Mouse (Mus musculus) midbrain, embryonic 10.5 days (tissue): ENCODE data around the gene Gripap1. TPM values are rescaled to one million over a fixed set of nuclear protein-coding genes. Genes with fewer than 3 reads are reported as not detected.

Experiments
- DNase-seq: peaks from one replicate; pipeline ENCODE4 v3.0.0-alpha.2; 2017; ENCODE audit warnings: low spot score
- H3K27ac ChIP-seq: fragments of 300-500 bp; sonication (generic); replicated peaks from 2 replicates; pipeline ENCODE4 v1.5.1; 2016; ENCODE audit warnings: mild to moderate bottlenecking
- H3K27me3 ChIP-seq: fragments of 300-500 bp; sonication (generic); 2 replicates; pipeline ENCODE4 v1.6.1; 2016; ENCODE audit warnings: low read depth, mild to moderate bottlenecking; ENCODE audit not compliant: poor library complexity, severe bottlenecking
- H3K36me3 ChIP-seq: fragments of 300-500 bp; sonication (generic); 2 replicates; pipeline ENCODE4 v1.6.1; 2016; ENCODE audit warnings: mild to moderate bottlenecking, moderate library complexity
- H3K4me1 ChIP-seq: fragments of 300-500 bp; sonication (generic); 2 replicates; pipeline ENCODE4 v1.6.1; 2016
- H3K4me3 ChIP-seq: fragments of 300-500 bp; sonication (generic); 2 replicates; pipeline ENCODE4 v1.5.1; 2016; ENCODE audit warnings: mild to moderate bottlenecking, moderate library complexity
- H3K9me3 ChIP-seq: fragments of 300-500 bp; sonication (generic); replicated peaks from 2 replicates; pipeline ENCODE4 v1.6.1; 2016; ENCODE audit warnings: mild to moderate bottlenecking
- WGBS: fragments of 180-500 bp; shearing (Covaris S2); methylation state at CpG from one replicate; pipeline ENCODE4 v1.1.7; 2016; 5-methylcytosine and 5-hydroxymethylcytosine counted together
- polyA plus RNA-seq: library from polyadenylated mRNA; unstranded; fragments of >200 nt; fragmentation: Nextera tagmentation; extraction: Ambion mirVana; gene quantifications from 2 replicates; pipeline ENCODE4 v1.2.1, GENCODE M21; 2016

Gene Gripap1
- polyA plus RNA-seq, 1 experiment from 2014 or later = 47.3 TPM

DNA sequence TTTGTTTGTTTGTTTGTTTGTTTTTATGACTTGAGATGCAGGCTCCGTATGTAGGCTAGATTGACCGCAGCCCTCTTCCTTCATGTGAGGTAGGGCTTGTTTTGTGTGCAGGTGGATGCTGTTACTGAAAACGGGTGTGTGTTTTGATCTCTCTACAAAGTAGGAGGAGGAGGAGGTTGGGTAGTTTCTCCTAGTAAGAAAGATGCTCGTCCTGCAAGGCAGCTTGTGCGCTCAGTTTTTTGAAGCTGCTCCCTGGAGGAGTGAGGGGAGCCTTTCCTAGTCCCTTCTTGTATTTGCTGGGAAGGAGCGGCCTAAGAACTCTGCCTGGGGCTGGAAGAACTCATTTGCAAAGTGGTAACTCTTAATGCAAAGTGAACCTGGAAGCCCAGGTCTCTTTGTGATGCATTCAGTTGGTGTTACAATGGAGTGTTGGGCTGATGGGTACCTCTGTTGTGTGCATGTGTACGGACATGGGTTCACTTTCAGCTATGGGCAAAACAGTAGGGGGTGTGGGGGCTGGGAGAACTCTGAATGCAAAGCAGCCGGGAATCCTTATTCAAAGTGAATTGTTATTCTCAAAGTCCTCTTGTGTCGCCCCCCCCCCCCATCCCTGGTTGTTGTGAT is 24.8 kb upstream of the Gripap1 start:
- H3K27ac ChIP-seq = peak overlapping the region; percentile 28; the same call in 1 of the 2 replicates
- H3K36me3 ChIP-seq = peaks cover 39% of the 10 kb centered on the region
- peaks cover 22% of the 10 kb centered on the region for H3K9me3 ChIP-seq
- peak overlapping the region; percentile 75 for H3K4me3 ChIP-seq
- DNase-seq = no peak
- H3K4me1 ChIP-seq = peaks cover 28% of the 10 kb centered on the region
- 13% methylated on average over 9 of the region's 9 CpGs for WGBS
- H3K27me3 ChIP-seq = no peaks in the 10 kb centered on the region

DNA sequence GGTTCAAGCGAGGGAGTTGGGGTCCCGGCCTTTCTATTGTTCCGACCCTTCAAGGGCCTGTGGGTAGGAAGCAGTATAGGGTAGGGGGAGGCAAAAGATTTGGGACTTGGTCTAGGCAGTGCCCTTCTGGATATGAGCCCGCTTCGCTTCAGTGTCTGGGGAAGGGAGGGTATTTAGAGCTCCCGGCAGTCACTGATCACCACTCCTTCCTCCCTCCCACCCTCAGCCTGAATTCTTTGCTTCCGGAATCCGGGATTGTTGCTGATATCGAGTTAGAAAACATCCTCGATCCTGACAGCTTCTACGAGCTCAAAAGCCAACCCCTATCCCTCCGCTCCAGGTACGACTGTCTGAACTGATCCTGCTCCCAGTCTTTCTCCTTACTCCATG is 24.3 kb upstream of the Gripap1 start:
- Histone ChIP-seq H3K9me3 (peaks cover 22% of the 10 kb centered on the region), H3K4me3 (peak overlapping the region; percentile 75), H3K27ac (peak overlapping the region; percentile 28; the same call in 1 of the 2 replicates), H3K4me1 (peaks cover 28% of the 10 kb centered on the region), H3K36me3 (peaks cover 44% of the 10 kb centered on the region), H3K27me3 (no peaks in the 10 kb centered on the region)
- WGBS = 28% methylated on average over 11 of the region's 13 CpGs
- no peak for DNase-seq

DNA sequence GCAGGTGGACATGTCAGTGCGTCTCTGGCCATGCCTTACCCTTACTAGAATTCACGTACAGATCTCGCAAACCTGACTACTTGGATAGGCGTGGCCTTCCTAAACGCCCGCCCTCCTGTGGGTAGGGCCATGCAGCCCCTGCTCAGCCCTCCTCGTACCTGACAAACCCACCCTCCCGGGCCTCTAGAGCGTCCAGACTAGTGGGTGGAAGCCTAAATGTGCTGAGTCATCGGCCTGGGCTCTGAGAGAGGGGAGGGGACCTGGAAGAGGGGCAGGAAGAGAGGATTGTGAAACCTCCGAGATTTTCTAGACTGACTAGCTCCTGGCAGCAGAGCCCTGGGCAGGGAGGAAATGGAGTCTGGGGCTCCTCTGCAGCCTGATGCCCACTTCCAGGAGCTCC is 23.8 kb upstream of the Gripap1 start:
- H3K27me3 ChIP-seq = no peaks in the 10 kb centered on the region
- WGBS = 22% methylated on average over 11 of the region's 11 CpGs
- peaks cover 22% of the 10 kb centered on the region for H3K9me3 ChIP-seq
- H3K4me3 ChIP-seq = peak overlapping the region; percentile 75
- peak overlapping the region; percentile 28; the same call in 1 of the 2 replicates for H3K27ac ChIP-seq
- H3K36me3 ChIP-seq = peaks cover 49% of the 10 kb centered on the region
- DNase-seq = peak; percentile 19
- H3K4me1 ChIP-seq = peaks cover 28% of the 10 kb centered on the region

DNA sequence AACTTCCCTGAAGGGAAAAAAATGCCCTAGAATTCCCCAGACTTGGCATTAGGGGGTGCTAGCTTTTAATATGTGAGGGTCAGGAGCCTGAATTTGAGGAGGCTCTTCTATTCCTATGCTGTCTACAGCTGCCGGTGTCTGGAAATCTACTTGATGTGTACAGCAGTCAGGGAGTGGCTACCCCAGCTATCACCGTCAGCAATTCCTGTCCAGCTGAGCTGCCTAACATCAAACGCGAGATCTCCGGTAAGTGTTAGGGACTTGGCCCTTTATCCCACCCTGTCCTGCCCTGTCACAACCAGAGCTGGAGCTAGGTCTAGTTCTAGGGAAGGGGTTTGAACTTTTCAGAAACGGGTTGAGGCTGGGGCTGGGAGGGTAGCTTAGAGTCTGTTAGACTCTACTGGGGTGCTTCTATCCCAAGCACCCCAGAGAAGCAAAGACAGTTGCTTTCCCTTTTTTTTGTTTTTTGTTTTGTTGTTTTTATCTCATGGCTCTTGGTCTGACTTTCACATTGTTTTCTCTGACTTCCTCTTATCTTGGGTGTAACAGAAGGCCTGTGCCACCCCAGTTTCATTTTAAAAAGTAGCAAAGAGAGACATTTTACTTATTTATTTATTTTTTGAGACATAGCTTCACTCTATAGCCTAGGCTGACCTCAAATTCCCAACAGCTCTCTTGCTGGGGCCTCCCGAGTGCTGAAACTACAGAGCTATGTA is 20.1 kb upstream of the Gripap1 start:
- Histone ChIP-seq H3K36me3 (peaks cover 80% of the 10 kb centered on the region), H3K9me3 (peaks cover 15% of the 10 kb centered on the region), H3K4me1 (peaks cover 16% of the 10 kb centered on the region), H3K27ac (no peak overlapping the region), H3K27me3 (no peaks in the 10 kb centered on the region), H3K4me3 (no peak overlapping the region)
- DNase-seq = no peak
- WGBS = 88% methylated on average over 7 of the region's 7 CpGs

DNA sequence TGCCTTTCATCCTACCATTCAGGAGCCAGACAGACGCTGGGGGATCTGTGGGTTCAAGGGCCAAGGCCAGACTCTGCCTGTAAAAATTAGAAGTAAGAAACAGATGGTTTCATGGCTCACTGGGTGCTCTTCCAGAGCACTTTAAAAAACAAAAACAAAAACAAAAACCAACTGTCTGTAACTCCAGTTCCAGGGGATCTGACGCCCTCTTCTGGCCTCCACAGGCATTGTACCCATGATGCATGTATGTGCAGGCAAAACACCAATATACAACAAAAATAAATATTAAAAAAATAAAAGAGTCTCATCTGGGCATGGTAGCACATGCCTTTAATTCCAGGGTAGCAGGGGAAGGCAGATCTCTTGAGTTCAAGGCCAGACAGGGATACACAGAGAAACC is 16.8 kb upstream of the Gripap1 start:
- whole genome bisulfite sequencing = 55% methylated on average over 2 of the region's 2 CpGs
- no peak overlapping the region for H3K4me3 ChIP-seq
- peaks cover 6% of the 10 kb centered on the region; the same call in 1 of the 2 replicates for H3K9me3 ChIP-seq
- no peak for DNase-seq
- H3K27me3 ChIP-seq = no peaks in the 10 kb centered on the region
- H3K4me1 ChIP-seq = no peaks in the 10 kb centered on the region
- no peak overlapping the region for H3K27ac ChIP-seq
- peaks cover 63% of the 10 kb centered on the region for H3K36me3 ChIP-seq

DNA sequence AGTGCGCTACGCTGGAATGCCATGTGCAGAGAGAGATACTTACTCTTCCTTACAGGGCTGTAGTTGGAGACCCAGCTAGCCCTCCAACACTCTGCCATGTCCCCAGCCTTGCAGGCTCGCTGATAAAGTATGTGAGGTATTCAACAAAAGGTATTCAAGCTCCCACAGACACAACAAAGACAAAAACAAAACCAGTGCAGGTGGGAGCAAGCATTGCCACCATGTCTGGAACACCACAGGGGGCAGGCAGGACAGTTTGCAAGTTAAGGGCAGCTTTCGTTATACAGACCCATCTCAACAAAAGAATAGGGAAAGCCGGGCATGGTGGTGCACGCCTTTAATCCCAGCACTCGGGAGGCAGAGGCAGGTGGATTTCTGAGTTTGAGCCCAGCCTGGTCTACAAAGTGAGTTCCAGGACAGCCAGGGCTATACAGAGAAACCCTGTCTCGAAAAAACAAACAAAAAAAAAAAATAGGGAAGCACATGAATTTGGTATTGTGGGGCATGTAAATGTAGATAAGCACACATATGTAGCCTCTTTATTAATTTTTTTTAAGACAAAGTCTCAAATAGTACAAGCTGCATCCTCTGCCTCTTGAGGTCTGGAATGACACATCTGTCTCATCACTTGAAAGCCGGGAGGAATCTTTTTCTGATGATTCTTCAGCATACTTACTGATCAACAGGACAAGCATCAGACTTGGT is 13.9 kb upstream of the Gripap1 start:
- H3K4me1 ChIP-seq = no peaks in the 10 kb centered on the region
- DNase-seq = no peak
- H3K27ac ChIP-seq = no peak overlapping the region
- no peaks in the 10 kb centered on the region for H3K27me3 ChIP-seq
- 80% methylated on average over 9 of the region's 9 CpGs for WGBS
- peaks cover 6% of the 10 kb centered on the region; the same call in 1 of the 2 replicates for H3K9me3 ChIP-seq
- peaks cover 34% of the 10 kb centered on the region for H3K36me3 ChIP-seq
- no peak overlapping the region for H3K4me3 ChIP-seq

DNA sequence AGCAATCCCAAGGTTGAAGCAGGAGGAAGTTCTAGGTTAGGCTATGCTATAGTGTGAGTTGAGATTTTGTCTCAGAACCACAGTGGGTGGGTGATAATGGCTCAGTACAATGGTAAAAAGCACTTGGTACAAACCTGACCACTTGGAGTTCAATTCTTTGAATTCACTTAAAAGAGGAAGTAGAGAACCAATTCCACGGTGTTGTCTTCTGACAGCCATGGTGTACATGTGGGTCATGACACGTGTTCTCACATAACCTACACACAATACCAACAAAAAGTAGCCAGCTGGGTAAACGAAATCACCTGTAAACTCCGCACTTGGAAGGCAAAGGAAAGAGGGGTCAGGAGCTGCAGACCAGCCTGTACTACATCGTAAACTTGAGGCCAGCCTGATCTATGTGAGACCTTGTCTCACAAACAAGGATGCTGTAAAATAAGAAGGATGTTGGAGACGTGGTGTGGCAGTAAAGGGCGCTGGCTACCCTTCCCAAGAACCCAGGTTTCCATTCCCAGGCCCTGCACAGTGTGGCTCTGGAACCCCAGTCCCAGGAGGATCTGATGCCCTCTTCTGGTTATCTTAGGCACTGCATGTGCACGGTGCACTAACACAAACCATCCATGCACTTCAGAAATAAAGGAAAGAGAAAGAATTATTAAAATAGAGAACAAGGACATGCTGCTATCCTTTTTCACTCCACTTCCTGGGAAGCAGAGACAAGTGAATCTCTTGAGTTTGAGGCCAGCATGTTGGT is 13.1 kb upstream of the Gripap1 start:
- DNase-seq = peak; percentile 51
- Histone ChIP-seq H3K36me3 (peaks cover 25% of the 10 kb centered on the region), H3K27ac (no peak overlapping the region), H3K9me3 (peaks cover 6% of the 10 kb centered on the region; the same call in 1 of the 2 replicates), H3K4me1 (no peaks in the 10 kb centered on the region), H3K4me3 (no peak overlapping the region), H3K27me3 (no peaks in the 10 kb centered on the region)
- 47% methylated on average over 8 of the region's 8 CpGs for WGBS

DNA sequence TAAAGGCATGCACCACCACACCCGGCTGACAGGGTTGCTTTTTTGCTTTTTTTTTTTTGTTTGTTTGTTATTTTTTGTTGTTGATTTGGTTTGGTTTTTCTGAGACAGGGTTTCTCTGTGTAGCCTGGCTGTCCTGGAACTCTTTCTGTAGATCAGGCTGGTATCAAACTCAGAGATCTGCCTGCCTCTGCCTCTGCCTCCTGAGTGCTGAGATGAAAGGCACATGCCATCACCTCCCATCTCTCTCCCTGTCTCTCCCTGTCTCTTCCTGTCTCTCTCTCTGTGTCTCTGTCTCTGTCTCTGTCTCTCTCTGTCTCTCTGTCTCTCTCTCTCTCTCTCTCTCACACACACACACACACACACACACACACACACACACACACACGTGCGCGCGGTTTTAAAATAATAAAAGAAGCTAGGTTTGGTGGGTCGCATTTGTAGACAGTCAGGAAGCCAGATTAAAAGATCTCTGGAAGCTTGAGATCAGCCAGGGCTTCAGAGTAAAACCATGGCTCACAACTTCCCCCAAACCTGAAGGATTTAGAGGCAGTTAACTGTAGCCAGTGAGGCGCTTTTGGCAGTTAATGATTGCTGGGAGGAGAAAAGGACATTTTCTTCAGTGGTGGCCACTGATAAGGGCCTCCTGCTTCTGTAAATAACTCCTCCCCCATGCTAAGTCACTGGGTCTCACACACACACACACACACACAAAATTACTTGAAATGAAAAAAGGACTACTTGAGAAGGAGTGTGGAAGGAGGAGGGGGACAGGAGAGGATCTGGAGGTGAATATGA is 10.9 kb upstream of the Gripap1 start:
- Histone ChIP-seq H3K4me3 (no peak overlapping the region), H3K27me3 (no peaks in the 10 kb centered on the region), H3K4me1 (no peaks in the 10 kb centered on the region), H3K9me3 (0 out of 2 replicates have a peak, but pooled peaks cover 5% of the 10 kb centered on the region), H3K36me3 (peaks cover 10% of the 10 kb centered on the region), H3K27ac (no peak overlapping the region)
- no peak for DNase-seq
- WGBS = 69% methylated on average over 7 of the region's 7 CpGs

DNA sequence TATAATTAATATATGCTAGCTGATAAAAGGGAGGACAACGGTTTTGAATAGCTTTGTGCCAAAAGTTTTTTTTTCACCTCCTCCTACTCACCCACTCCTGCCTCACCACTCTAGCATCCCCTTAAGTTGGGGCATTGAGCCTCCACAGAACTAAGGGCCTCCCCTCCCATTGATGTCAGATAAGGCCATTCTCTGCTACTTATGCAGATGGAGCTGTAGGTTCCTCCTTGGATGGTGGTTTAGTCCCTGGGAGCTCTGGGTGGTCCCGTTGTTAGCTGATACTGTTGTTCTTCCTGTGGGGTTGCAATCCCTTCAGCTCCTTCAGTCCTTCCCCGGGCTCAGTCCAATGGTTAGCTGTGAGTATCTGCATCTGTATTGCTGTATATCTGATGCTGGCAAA is 10.3 kb upstream of the Gripap1 start:
- DNase-seq = no peak
- WGBS = 21% methylated on average over 3 of the region's 3 CpGs
- 0 out of 2 replicates have a peak, but pooled peaks cover 3% of the 10 kb centered on the region for H3K9me3 ChIP-seq
- H3K4me1 ChIP-seq = no peaks in the 10 kb centered on the region
- no peak overlapping the region for H3K27ac ChIP-seq
- H3K4me3 ChIP-seq = no peak overlapping the region
- no peaks in the 10 kb centered on the region for H3K27me3 ChIP-seq
- peaks cover 4% of the 10 kb centered on the region; the same call in 1 of the 2 replicates for H3K36me3 ChIP-seq

DNA sequence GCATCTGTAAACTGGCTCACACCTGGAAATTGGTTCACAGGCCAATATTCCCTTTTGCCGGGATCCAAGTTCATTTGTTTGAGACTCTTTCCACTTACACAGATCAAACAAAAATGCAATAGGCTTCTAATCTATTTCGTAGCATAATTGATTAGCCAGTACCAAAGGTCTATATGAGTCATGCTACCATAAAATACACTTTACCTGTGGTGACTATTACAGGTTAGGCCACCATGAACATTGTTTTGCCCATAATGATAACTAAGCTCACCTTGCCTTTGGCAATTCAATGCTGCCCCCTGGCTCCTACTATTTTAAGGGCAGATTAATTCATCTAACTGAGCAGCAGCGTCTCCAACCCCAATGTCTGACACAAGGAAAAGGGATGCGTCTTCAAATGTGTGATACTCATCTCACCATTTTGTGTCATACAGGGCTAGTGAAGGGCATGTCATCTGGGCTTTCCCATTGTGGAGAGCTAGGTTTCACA is 6.9 kb upstream of the Gripap1 start:
- DNase-seq = no peak
- H3K27me3 ChIP-seq = no peaks in the 10 kb centered on the region
- H3K27ac ChIP-seq = no peak overlapping the region
- no peaks in the 10 kb centered on the region for H3K9me3 ChIP-seq
- H3K4me3 ChIP-seq = no peak overlapping the region
- WGBS = 80% methylated on average over 4 of the region's 4 CpGs
- H3K36me3 ChIP-seq = no peaks in the 10 kb centered on the region
- no peaks in the 10 kb centered on the region for H3K4me1 ChIP-seq

DNA sequence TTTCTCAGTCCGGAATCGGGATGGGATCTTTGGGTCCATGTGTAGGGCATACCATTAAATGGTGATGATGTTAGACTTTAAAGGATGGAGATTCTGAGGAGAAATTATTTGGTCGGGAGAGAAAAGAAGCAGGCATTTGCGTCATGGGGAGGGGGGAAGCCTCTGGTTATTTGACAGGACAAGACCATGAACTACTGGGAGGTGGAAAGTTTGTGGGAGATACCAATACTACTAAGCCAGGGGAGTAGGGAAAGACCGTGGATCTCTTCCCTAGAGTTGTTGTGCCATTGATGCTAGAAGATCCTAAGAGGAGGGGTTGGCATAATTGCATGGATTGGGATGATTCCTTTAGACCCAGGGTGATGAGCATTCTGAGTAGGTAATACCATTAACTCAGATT is 744 bp downstream of the Gripap1 start:
- DNase-seq = no peak
- H3K36me3 ChIP-seq = peaks cover 4% of the 10 kb centered on the region; the same call in 1 of the 2 replicates
- 30% methylated on average over 5 of the region's 5 CpGs for WGBS
- no peaks in the 10 kb centered on the region for H3K27me3 ChIP-seq
- H3K27ac ChIP-seq = peak overlapping the region; percentile 87
- peaks cover 5% of the 10 kb centered on the region for H3K4me1 ChIP-seq
- no peaks in the 10 kb centered on the region for H3K9me3 ChIP-seq
- H3K4me3 ChIP-seq = peak overlapping the region; percentile 62
